Mouse (Mus musculus) bone marrow, adult 2 months (tissue): ENCODE results near the gene Lcn12. TPM values are rescaled to one million over a fixed set of nuclear protein-coding genes. Genes with fewer than 3 reads are reported as not detected.

ENCODE experiments used
- H3K27ac ChIP-seq: fragments of 200-500 bp; 2 replicates; pipeline ENCODE4 v1.5.1; 2012; ENCODE audit warnings: low read depth, mild to moderate bottlenecking, control low read depth, inconsistent platforms, low read length; ENCODE audit not compliant: control insufficient read depth, poor library complexity, insufficient read depth
- H3K4me1 ChIP-seq: fragments of 200-500 bp; 2 replicates; pipeline ENCODE4 v1.6.1; 2011; ENCODE audit warnings: low read length; ENCODE audit not compliant: control insufficient read depth, insufficient read depth
- H3K4me3 ChIP-seq: fragments of 200-500 bp; replicated peaks from 2 replicates; pipeline ENCODE3; 2011; ENCODE audit warnings: mild to moderate bottlenecking, low read depth, low read length, control low read depth; ENCODE audit not compliant: control insufficient read depth
- CTCF ChIP-seq: fragments of 200-500 bp; IDR thresholded peaks from 2 replicates; pipeline ENCODE4 v1.5.1; 2011; ENCODE audit warnings: low read length, control low read depth; ENCODE audit not compliant: control insufficient read depth, insufficient read depth
- POLR2A ChIP-seq: fragments of 200-500 bp; IDR thresholded peaks from 2 replicates; pipeline ENCODE4 v1.6.1; 2011; ENCODE audit warnings: low read depth, mild to moderate bottlenecking, control low read depth, low read length, borderline replicate concordance; ENCODE audit not compliant: control insufficient read depth
- WGBS: fragments of 180-500 bp; shearing (Covaris S2); methylation state at CpG from one replicate; pipeline ENCODE4 v1.1.7; 2018; 5-methylcytosine and 5-hydroxymethylcytosine counted together
- polyA plus RNA-seq: library from polyadenylated mRNA; stranded (reverse); fragments of >200 nt; gene quantifications from 2 replicates; pipeline ENCODE4 v1.2.4, GENCODE M21; 2011; ENCODE audit warnings: low replicate concordance; ENCODE audit not compliant: missing spikeins, insufficient read depth, insufficient read length

The Lcn12 gene
- polyA plus RNA-seq, 1 experiment = not detected

DNA sequence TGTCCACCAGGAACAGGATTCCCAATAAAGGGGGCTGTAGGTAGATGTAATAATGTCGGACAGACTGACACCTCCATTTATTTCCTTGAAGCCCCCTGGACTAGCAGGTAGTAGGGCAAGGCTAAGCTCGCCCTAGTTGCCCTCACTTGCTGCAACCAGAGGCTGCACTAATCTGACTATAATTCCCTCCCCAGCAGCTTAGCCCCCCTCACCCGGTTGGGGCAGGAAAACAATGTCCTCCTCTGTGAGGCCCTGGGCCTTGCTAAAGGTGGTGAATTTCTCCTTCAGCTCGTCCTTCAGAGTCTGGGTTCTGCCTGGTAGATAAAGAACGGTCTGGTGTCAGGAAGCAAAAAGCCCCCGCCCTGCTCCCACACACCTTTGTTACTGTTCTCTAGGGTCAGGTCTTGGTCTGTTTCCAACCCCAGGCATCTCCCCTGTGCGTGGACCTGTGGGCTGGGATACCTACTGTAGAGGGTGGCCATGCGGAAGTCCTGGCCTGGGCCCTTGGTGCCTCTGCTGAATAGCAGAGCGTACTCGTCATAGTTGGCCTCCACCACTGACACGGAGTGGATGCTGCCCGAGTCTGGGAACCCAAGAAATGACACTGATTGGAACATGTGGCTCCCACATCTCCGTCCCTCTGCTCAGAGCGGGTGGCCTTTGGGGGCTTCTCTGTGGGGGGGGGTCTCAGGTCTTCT, 26.0 kb downstream of the Lcn12 start:
- Histone ChIP-seq H3K4me1 (peaks cover 3% of the 10 kb centered on the region), H3K27ac (no peak overlapping the region), H3K4me3 (no peak overlapping the region)
- TF ChIP-seq CTCF (no peak), POLR2A (no peak)
- 71% methylated on average over 14 of the region's 14 CpGs for WGBS

DNA sequence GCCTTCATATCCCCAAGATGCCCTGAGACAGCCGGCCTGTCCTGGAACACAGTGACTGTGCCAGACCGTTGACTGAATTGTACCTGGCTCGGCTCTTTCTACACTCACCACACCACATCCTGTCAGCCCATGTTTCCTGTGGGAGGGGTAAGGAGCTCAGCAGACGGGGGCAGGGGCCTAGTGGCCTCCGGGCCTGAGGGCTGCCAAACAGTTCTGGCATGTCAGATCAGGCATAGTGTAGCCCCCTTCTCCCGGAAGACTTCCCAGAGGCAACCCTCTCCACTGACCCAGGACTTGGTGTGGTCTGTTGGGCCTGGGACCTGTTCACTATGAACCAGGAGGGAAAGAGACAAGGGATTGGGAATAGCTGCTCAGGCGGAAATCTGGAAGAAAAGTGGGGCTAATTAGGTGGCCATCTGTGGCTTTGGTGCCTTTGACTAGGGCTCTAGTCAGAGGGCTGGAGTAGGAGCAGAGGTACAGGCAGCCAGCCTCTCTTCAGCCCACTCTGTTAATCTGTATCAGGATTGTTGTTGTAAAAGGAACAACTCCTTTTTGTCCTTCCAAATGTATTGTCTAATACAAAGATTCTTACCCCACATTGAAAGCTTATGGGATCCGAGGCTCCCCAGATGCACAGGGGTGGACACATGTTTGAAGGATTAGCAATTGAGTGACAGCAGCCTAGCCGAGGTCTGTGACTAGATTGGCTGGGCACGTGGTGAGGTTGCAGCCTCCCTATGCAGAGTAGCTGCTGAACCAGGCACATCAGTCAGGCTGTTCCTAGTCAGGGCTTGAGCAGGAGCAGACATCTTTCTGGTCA, 27.7 kb downstream of the Lcn12 start:
- Histone ChIP-seq H3K4me3 (peak overlapping the region; percentile 62), H3K27ac (peak overlapping the region; percentile 98), H3K4me1 (peaks cover 7% of the 10 kb centered on the region)
- 6% methylated on average over 10 of the region's 10 CpGs for WGBS
- TF ChIP-seq CTCF (no peak), POLR2A (peak; percentile 57)

DNA sequence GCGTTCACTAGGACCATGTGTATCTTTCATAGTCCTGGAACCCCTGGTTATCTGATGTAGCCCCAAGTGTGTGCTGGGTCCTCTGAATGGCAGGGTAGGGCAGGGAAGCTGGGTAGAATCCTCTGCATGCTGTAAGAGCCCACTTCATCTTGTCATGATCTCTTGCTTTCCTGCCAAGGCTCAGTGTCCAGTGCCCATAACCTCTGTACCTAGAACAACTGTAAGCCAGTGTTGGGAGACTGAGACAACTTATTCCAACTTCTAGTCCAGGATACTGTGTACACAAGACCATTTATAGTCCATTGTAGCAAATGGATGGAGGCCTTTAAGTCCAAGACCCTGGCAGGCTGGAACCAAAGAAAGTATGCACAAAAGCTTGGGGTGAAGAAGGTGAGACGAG, 28.5 kb downstream of the Lcn12 start:
- peak overlapping the region; percentile 62 for H3K4me3 ChIP-seq
- H3K4me1 ChIP-seq = peaks cover 7% of the 10 kb centered on the region
- 34% methylated on average over 2 of the region's 2 CpGs for WGBS
- peak overlapping the region; percentile 98 for H3K27ac ChIP-seq
- no peak for TF ChIP-seq CTCF
- no peak for TF ChIP-seq POLR2A

DNA sequence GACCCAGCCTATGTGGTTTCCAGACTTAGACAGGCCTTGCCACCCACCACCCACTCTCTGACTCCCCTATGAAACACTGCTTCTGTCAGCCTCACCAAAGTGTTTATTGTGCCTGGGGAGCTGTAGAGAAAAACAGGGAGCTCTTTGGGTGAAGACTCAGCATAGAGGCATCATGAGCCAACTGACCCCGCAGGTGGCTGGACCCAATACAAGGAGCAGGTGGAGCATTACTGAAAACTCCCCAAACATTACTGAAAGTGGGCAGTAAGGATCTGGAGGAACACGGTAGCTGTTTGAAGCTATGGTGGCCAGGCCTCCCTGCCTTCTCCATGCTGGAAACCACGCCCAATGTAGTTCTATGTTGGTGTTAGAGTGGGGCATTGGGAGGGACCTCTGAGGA, 30.1 kb downstream of the Lcn12 start:
- H3K27ac ChIP-seq = no peak overlapping the region
- H3K4me3 ChIP-seq = no peak overlapping the region
- no peak for TF ChIP-seq CTCF
- TF ChIP-seq POLR2A = no peak
- H3K4me1 ChIP-seq = peaks cover 7% of the 10 kb centered on the region
- 83% methylated on average over 3 of the region's 3 CpGs for WGBS

DNA sequence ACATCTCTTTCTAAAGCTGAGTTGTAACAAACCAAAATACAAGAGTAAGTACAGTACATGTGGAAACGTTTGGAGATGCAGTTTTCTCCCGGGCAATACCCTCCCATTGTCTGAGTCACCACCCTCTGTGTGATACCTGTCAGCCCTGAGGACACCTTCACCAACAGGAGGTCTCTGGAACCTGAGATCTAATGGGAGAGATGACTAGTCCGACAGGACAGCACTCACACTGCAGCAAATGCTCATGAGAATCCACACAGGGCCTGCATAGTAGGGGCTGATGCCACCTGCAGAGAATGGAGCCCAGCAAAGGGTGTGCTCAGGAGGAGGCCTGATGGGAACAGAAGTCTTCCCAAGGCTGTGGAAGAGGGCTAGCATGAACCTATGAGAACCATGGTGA, 32.3 kb downstream of the Lcn12 start:
- TF ChIP-seq POLR2A (no peak), CTCF (no peak)
- WGBS = 17% methylated on average over 3 of the region's 3 CpGs
- H3K4me1 ChIP-seq = peaks cover 7% of the 10 kb centered on the region; the same call in 1 of the 2 replicates

DNA sequence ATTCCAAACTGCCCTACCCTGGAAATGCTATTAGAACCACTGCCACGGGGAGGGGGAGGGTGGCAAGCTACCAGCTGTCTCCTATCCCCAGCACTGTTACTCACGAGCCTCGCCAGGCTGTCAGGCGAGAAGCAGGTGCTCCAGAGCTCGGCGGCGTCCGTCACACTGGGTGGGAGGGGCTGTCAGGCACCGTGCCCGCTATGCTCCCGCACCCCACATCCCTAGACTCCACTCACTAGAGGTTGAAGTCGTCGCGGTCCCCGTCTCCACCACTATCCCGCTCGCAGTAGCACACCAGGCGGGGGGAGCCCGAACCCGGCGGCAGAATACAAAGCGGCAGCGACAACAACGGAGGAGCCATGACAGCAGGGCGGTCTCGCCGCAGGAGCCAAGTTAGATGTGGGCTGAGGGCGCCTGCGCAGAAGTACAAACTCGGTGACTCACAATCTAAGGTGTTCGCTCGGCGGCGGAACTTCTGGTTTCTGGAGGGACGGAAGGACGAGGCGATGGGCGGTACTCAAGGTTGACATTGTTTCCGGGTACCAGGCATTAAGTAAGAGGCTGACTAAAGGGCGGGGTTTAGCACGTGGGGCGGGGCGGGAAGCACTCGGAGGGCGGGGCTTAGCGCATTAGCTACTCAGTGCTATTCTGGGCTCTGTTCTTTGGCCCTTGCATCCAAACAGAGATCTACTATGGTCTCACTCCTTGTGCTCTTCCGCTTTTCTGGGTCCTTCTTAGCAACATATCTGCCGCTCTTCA, 33.0 kb downstream of the Lcn12 start, which contains the start of gene Paxx:
TSS of gene Paxx (minus strand) at position 544 of the 759 bp plus-strand sequence.
- TF ChIP-seq CTCF (no peak), POLR2A (peak; percentile 77)
- H3K4me3 ChIP-seq = peak within 1 kb of the TSS; percentile 91
- H3K27ac ChIP-seq = peak within 1 kb of the TSS; percentile 98
- WGBS = under 1% methylated on average over 48 of the region's 48 CpGs
- peaks cover 7% of the 10 kb centered on the region; the same call in 1 of the 2 replicates for H3K4me1 ChIP-seq

More for the DNA sequence above, 32.3 kb downstream of the Lcn12 start:
- Histone ChIP-seq H3K4me3 (no peak overlapping the region), H3K27ac (peak overlapping the region; percentile 86)

DNA sequence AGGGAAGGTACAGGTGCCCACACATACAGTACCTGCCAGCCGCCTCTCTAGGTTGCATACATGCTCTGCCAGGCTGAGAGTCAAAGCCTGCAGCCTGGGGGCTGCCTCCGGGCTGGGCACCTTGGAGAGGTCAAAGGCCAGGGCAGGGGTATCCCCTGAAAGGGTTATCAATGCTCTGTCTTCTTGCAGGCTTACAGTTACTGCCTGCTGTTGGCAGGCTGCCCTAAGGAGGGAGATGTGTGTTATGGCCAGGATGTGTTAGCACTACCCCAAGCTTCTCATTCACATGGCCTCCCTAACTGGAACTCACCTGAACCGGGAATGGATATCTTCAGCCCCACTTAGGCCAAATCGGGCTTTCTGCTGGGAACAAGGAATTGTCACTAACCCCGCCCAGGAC, 33.6 kb downstream of the Lcn12 start:
- no peak for TF ChIP-seq POLR2A
- TF ChIP-seq CTCF = no peak
- Histone ChIP-seq H3K4me3 (peak overlapping the region; percentile 91), H3K27ac (peak overlapping the region; percentile 98), H3K4me1 (peaks cover 6% of the 10 kb centered on the region; the same call in 1 of the 2 replicates)
- WGBS = 29% methylated on average over 5 of the region's 5 CpGs
